Mouse (Mus musculus) heart, embryonic 14.5 days (tissue): ENCODE results near the gene Btbd35f19. TPM values are rescaled to one million over a fixed set of nuclear protein-coding genes. Genes with fewer than 3 reads are reported as not detected.
"Not testable (repeated sequence)": the region's sequence is repeated elsewhere in the genome, so short reads cannot be mapped to it uniquely, and the experiment has no call there.

Experiments used
- ATAC-seq: fragments of 200-750 bp; cut with Nextera tagmentation; 2 replicates; pipeline ENCODE4 v1.8.0; 2017; ENCODE audit warnings: low read depth, moderate TSS enrichment; ENCODE audit not compliant: insufficient number of reproducible peaks, insufficient read depth, low FRiP score
- H3K27ac ChIP-seq, 2 experiments: fragments of 200-500 bp in 1 of 2; fragments of 300-500 bp in 1 of 2; sonication (generic) in 1 of 2; replicated peaks in 1 of 2; 2 replicates each; pipeline ENCODE4 v1.5.1; 2012 to 2014; ENCODE audit warnings: low read depth in 2 of 2, low read length in 2 of 2, control low read depth in 1 of 2, mild to moderate bottlenecking in 1 of 2, mixed read lengths in 1 of 2; ENCODE audit not compliant: control insufficient read depth in 1 of 2, insufficient read depth in 1 of 2
- H3K27me3 ChIP-seq: fragments of 300-500 bp; sonication (generic); 2 replicates; pipeline ENCODE4 v1.6.1; 2014; ENCODE audit warnings: mild to moderate bottlenecking, low read length, control low read depth; ENCODE audit not compliant: control insufficient read depth, insufficient read depth
- H3K36me3 ChIP-seq: fragments of 300-500 bp; sonication (generic); 2 replicates; pipeline ENCODE4 v1.6.1; 2014; ENCODE audit warnings: mild to moderate bottlenecking, control low read depth, low read length, mixed read lengths; ENCODE audit not compliant: control insufficient read depth, insufficient read depth
- H3K4me1 ChIP-seq, 2 experiments: fragments of 200-500 bp in 1 of 2; fragments of 300-500 bp in 1 of 2; sonication (generic) in 1 of 2; 2 replicates each; pipeline ENCODE4 v1.6.1; 2012 to 2014; ENCODE audit warnings: low read length in 2 of 2, control low read depth in 1 of 2, mixed read lengths in 1 of 2; ENCODE audit not compliant: control insufficient read depth in 2 of 2, insufficient read depth in 2 of 2
- H3K4me2 ChIP-seq: fragments of 300-500 bp; sonication (generic); 2 replicates; pipeline ENCODE4 v1.6.1; 2014; ENCODE audit warnings: mild to moderate bottlenecking, low read length
- H3K4me3 ChIP-seq, 2 experiments: fragments of 200-500 bp in 1 of 2; fragments of 300-500 bp in 1 of 2; sonication (generic) in 1 of 2; 2 replicates each; pipeline ENCODE4 v1.5.1; 2012 to 2014; ENCODE audit warnings: low read length in 2 of 2, mild to moderate bottlenecking in 2 of 2, control low read depth in 1 of 2, low read depth in 1 of 2, moderate library complexity in 1 of 2; ENCODE audit not compliant: control insufficient read depth in 1 of 2, insufficient read depth in 1 of 2
- H3K9ac ChIP-seq: fragments of 300-500 bp; sonication (generic); 2 replicates; pipeline ENCODE4 v1.6.1; 2014; ENCODE audit warnings: mild to moderate bottlenecking, low read length
- H3K9me3 ChIP-seq: fragments of 300-500 bp; sonication (generic); 2 replicates; pipeline ENCODE4 v1.6.1; 2016; ENCODE audit warnings: low read length, control low read depth; ENCODE audit not compliant: control insufficient read depth
- WGBS: fragments of 180-500 bp; shearing (Covaris S2); extraction: QIAGEN DNeasy Blood & Tissue Kit; methylation state at CpG from one replicate; pipeline ENCODE4 v1.1.7; 2014; 5-methylcytosine and 5-hydroxymethylcytosine counted together
- polyA plus RNA-seq: library from polyadenylated mRNA; unstranded; fragments of >200 nt; fragmentation: Nextera tagmentation; extraction: Ambion mirVana; gene quantifications from 2 replicates; pipeline ENCODE4 v1.2.1, GENCODE M21; 2014

Btbd35f19 gene
- not detected in 2 replicates for polyA plus RNA-seq

DNA sequence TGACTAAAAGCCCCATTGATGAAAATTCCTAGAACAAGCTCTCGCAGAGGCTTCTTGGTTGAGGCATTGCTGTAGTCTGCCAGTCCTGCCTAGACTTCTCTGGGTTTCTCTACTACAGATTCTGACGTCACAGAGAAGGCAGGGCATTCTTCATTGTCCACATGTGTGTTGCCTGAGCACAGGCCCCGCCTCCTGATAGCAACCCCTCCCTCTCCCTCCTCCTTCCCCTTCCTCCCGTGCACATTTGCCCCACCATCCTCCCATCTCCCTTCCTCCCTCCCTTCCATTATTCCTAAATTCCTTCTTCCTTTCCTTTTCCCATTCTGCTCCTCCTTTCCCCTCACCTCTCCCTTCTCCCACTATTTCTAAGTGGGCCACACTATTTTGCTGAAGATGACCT is at the start of gene Btbd35f19:
Gene Btbd35f19, minus strand, starts transcription at position 101 of the 400 bp plus-strand sequence.
- not testable (repeated sequence) for H3K27ac ChIP-seq, ATAC-seq, H3K27me3 ChIP-seq, H3K36me3 ChIP-seq, H3K4me3 ChIP-seq, H3K4me1 ChIP-seq, H3K4me2 ChIP-seq, H3K9me3 ChIP-seq, H3K9ac ChIP-seq
- no CpG with 5 or more reads among the region's 4 CpGs for WGBS

DNA sequence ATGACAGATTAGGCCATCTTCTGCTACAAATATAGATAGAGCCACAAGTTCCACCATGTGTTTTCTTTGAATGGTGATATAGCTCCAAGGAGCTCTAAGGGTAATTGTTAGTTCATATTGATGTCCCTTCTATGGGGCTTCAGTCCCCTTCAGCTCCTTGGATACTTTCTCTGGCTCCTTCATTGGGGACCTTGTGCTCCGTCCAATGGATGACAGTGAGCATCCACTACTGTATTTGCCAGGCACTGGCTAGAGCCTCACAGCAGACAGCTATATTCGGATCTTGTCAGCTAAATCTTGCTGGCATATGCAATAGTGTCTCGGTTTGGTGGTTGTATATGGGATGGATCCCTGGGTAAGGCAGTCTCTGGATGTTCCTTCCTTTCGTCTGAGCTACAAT is 41.8 kb downstream of the Btbd35f19 start:
- not testable (repeated sequence) for H3K27me3 ChIP-seq, H3K27ac ChIP-seq, H3K4me3 ChIP-seq, H3K4me2 ChIP-seq, H3K4me1 ChIP-seq, ATAC-seq, H3K36me3 ChIP-seq, H3K9me3 ChIP-seq, H3K9ac ChIP-seq
- WGBS, result 64% methylated on average over 1 of the region's 4 CpGs

DNA sequence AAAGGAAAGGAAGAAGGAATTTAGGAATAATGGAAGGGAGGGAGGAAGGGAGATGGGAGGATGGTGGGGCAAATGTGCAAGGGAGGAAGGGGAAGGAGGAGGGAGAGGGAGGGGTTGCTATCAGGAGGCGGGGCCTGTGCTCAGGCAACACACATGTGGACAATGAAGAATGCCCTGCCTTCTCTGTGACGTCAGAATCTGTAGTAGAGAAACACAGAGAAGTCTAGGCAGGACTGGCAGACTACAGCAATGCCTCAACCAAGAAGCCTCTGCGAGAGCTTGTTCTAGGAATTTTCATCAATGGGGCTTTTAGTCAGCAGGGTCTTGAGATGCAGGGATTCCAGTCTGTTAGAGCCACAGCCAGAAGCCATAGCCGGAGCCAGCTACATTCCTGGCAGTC is 47.6 kb downstream of the Btbd35f19 start, which contains the start of gene Btbd35f26:
Gene Btbd35f26, plus strand, starts transcription at position 301 of the 400 bp plus-strand sequence.
- H3K27ac ChIP-seq, ATAC-seq, H3K9ac ChIP-seq, H3K9me3 ChIP-seq, H3K36me3 ChIP-seq, H3K4me2 ChIP-seq, H3K4me3 ChIP-seq, H3K4me1 ChIP-seq, H3K27me3 ChIP-seq: not testable (repeated sequence)
- no CpG with 5 or more reads among the region's 4 CpGs for WGBS

Other genes starting within 250 kb of the Btbd35f19 start
- gene Spin2f, start 130.0 kb downstream of the Btbd35f19 start, polyA plus RNA-seq, result not detected in 2 replicates
- gene Btbd35f26, start 47.5 kb downstream of the Btbd35f19 start, polyA plus RNA-seq, result not detected in 2 replicates
- gene Gm21883, start 190.4 kb upstream of the Btbd35f19 start, polyA plus RNA-seq, result not detected in 2 replicates
- not detected in 2 replicates for gene Spin2e, start 235.0 kb upstream of the Btbd35f19 start, polyA plus RNA-seq